Mouse (Mus musculus) spleen, postnatal 10 days (tissue): ENCODE measurements at regions not wholly inside any gene's neighbourhood (a gene's known extent, or its start where the extent isn't known, plus 50 kb on each side); places are given as distances from the start of the nearest gene placed in this dataset.

ENCODE experiments used
- DNase-seq, 2 experiments: peaks; one replicate each; pipeline ENCODE4 v3.0.0; 2021 to 2022; ENCODE audit warnings: low spot score in 2 of 2

DNA sequence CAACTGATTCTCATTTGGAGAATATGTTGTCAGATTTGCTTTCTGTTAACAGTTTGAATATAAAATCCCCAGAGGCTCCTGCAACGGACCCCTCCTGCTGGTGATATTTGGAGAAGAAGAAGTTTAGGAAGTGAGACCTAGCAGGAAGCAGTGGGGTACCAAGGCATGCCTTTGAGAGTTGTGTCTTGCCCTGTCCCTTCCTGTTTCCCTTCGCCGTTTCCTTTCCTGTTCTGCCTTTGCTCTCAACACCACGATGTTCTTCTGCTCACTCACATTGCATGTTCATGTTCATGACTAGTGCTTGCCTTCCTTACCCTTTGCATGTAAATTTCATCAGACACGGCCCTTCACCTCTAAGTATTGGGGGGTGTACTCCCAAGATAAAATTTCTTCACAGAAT lies 254.0 kb downstream of the Tle4 start:
- DNase-seq: no peak

DNA sequence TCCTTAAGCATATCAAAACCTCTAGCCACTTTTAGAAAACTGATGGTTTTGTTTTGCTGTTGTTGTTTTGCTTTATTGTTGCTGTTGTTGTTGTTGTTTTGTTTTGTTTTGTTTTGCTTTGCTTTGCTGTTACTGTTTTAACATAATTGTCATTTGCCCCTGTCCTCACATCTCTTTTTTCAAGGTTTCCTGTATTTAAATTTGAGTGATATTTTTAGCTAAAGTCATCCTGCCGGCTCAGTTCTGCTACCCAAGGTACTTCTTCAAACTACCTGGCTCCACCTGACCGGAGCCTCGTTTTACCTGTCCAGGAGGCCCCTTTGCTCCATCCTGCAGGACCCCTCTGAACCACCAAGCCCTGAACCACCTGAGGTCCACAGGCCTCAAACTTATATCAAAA lies 253.4 kb downstream of the Tle4 start:
- DNase-seq: no peak

DNA sequence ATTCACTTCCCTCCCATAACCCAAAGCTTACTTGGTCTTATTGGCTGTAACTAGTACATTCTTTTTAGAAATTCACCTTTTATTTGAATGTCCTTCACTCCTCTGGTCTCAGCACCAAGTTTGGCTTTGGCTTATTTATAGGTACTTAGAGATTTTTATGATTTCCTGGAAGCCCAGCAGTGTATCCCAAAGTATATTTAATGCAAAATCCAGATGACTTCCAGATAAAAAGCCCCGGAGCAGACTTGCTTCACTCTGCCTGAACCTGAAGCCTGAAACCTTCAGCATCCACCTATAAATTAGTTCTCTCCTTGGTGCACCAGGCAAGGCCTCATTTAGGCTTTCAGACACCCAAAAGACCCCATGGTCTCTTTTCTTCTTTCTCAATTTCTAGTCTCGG lies 250.8 kb downstream of the Tle4 start:
- no peak for DNase-seq

DNA sequence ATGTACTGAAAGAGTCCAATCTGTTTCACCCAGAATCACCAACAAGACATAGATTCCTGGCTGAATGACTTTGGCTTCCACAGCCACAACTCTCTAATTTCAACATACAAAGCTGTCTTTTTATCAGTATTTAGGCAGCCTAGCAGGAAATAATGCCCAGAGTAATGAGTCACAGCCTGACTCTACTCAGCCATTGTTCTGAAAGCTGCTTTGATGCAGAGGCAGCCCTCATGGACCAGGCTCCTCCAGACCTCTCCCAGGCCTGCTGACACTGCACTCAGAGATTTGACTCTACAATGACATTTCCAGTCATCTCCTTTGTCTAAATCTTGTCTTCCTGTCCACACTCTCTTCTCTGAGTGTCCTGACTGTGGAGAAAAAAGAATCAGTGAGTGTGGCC lies 250.4 kb downstream of the Tle4 start:
- DNase-seq: no peak

DNA sequence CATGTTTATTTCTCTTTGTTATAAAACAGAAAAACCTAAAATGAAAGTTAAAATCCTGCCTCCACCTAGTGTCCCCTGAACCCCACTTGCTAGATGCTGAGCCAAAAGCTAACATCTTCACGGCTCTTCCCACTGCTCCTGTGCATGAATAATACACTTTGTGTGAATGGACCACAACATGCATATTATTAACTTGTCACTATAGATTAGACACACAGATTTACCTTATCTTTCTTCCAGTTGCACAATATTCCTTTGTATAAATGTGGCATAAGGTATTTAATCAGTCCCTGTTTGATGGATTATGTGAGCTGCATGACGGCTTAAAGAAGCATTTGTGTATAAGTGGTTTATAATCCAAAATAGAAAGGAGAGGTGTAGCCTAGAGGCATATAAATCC lies 248.1 kb downstream of the Tle4 start:
- no peak for DNase-seq

DNA sequence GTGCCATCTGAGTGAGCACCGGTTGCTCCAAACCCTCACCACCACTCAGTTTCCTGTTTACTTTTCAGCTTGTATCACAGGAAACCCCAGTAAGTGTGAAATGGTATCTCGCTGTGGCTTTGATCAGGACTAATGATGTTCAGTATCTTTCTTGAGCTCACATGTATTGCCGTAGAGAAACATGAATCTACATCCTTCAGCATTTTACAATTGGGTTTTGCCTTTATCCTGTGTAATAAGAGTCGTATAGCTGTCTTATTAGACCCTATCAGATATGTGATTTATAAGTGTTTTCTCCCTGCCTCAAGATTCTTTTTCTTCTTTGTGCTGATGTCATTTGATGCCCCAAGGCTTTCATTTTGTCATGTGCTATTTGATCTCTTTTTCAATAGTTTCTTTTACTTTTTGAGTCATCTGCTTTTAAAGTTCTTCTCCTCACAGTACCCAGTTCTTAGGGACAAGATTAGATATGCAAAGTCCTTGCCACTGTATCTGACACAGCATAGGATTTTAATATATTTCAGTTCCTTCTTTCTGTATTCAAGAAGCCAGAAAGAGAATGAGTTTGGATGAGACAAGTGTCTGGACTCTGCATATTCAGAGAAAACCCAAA lies 246.0 kb downstream of the Tle4 start:
- DNase-seq: no peak

DNA sequence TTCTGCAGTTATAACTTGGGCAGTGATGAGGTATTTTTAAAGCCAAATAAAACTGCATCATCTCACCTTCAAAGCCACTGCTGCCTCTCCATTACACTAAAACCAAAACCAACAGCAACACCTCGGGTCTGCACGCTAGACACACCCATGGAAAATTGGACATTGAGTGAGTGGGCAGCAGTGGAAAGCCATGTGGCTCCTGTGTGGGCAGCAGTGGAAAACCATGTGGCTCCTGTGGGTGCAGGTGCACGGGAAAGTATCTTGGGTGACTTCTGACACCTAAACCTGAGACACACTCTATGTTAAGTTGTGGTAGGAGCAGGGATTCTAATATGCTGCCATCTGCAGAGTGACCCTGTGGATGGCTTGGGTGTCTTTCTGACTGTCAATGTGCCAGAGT lies 245.3 kb downstream of the Tle4 start:
- DNase-seq: no peak

DNA sequence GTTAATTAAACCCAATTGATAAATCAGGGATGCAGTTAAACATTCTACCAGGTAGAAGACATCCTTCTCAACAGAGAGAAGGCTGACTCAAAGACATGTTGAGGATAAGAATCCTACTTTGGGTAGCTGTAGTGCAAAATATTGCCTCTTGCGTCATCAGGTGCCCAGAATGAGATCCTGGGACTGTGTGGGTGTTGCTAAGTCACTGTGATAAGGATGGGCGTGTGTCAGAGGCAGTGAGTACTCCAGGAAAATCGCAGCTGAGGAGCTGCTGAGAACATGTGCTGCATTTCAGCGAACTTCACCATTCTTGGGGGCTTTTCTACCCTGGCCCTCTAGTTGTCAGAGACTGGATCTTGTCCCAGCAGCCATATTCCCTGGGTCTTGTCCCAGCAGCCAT lies 244.7 kb downstream of the Tle4 start:
- no peak for DNase-seq

DNA sequence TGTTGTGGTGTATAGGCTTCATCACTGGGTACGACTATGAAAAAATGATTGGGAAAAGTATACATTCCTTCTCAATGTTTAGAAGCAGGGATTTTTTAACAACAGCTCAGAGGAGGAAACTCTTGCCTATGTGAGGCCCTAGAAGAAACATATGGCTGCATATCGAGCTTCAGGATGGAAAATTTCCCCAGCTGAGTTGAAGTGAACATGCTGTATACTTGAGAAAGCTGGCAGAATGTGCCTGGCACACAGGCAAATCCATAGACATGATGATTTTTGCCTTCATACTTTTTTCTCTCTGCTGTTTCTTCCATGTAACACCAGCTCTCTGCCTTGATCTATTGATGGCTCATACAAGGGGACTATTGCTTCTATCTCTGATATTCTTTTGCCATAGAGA lies 242.7 kb downstream of the Tle4 start:
- DNase-seq: no peak

DNA sequence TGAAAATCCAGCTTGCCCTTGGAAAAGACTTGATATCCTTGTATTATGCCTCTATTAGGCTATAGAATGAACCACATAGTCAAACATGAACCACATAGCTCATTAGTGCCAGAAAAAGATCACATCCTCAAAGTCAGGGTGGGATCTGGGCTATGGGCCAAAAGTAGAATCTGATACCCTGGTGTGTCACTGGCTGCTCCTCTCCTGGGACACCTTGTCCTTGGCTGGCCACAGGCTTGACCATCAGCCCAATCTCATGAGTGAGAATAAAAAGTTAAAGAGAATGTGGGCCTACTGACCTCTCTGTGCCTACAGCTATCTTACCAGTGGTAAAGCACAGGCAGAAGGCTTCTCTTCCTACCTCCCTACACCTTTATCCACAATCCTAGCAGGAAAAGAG lies 241.9 kb downstream of the Tle4 start:
- DNase-seq: no peak

DNA sequence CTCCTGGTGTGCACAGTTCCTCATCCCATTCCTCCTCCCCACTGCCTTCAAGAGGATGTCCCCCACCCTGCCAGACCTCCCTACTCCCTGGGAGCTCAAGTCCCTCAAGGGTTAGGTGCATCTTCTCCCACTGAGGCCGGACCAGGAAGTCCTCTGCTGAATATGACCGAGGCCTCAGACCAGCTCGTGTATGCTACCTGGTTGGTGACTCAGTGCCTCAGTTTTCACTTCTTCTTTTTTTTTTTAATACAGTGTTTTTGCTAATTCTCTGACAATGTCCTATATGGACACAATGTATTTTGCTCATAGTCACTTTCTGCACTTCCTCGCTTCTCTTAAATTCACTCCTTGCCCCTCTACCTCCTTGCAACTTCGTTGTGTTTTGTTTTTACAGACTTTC lies 237.2 kb downstream of the Tle4 start:
- DNase-seq: no peak

DNA sequence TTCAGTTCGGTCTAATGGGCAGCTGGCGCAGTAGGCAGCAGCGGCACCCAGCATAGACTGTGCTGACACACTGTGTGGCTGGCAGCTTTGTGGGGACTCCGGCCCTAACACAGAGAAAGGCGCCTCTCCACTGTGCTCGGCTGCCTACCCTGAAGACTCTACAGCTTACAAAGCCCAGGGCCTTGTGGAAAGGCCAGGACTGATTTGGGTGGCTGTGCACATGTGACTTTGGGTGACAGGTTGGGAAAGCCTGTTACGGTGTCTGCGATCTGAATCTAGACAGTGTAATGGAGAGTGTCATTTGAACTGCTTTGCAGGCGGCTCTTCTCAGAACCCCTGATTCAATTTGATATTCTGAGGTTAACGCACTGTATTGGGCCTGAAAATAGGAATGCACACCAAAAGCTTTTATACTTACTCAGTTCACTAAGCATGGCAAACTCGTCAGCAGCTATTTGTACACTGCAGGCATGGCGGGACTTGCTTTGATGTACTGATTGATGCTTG lies 228.7 kb downstream of the Tle4 start:
- no peak for DNase-seq

DNA sequence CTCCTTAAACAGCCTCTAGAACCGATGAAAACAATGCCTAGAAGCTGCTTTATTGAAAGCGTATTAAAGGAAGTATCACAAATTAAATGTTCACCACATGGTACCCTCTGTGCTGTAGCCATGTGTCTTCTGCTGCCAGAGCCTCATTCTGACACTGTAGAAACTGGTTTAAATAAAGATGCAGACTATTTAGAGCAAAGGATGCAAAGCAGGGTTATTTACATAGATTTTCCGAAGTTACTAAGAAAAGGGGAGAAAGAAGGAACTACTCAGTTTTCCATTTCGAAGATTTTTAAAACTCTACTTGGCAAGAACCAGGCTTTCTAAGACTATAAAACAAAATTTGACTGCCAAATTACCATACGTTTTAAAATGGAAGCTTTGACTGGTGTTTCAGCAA lies 226.5 kb downstream of the Tle4 start:
- no peak for DNase-seq

DNA sequence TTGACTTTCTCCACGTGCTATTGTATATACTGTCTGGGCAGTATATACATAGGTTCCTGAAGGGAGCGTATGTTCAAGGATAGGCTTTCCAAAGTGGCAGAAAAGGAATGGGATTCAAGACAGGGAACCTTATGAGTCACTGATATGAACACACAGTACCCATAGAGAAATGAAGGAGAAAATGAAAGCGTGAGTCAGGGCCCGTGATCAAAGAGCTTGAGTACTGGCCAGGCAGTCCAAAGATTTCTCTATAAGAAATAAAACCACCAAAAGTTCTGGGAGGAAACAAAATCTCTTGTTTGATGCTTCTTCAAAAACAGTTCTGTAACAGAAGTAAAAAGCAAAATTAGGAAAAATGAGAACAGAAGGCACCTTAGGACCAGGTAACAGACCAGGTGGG lies 223.9 kb downstream of the Tle4 start:
- no peak for DNase-seq

DNA sequence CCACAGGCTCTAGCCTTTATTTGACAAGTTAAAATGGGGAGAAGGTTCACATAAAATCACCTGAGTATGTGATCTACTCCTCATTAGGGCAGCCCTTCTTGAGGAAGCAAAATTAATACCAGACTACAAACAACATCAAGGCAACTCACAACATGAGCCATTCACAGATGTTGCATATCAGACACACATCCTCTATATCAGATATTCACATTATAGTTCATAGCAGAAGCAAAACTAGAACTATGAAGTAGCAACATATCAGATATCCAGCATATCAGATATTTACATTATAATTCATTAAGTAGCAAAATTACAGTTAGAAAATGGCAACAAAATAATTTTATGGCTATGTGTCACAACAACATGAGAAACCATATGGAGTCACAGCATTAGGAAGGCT lies 217.0 kb downstream of the Tle4 start:
- no peak for DNase-seq

DNA sequence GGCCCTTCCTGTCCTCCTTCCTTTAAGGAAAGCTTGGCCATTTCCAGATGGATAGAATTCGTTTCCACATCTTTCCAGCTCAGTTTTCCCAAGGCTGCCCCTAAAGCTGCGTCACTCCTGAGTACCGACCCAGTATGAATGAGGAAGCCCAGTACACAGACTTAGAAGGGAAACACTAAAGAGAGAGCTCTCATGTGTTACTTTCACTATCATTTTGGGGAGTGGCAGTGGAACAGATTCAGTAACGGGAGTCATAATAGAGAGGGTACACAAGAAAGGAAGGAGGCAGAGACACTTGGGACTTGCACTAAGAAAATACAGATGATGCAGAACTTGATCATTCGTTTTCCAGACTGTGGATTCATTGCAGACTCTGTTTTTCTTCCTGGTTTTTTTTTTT lies 210.1 kb downstream of the Tle4 start:
- no peak for DNase-seq

DNA sequence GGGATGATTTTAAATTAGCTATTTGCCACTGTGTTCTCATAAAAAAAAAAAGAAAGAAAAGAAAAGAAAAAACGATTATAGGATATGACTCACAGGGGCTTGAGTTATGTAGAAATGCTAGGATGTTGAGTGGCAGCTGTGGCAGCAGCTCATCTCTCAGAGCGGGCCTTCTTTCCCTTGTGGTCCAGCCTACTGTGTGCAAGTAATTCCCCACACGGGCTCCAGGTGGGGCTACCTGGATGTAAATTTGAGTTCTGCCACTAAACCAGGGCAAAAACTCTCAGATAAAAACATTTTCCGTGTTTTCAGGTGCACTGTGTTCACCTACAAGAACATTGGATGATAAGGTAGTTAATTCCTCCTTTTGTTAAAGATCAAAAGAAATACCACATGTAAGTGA lies 209.3 kb downstream of the Tle4 start:
- peak in 1 of 2 experiments; percentile 40 for DNase-seq

DNA sequence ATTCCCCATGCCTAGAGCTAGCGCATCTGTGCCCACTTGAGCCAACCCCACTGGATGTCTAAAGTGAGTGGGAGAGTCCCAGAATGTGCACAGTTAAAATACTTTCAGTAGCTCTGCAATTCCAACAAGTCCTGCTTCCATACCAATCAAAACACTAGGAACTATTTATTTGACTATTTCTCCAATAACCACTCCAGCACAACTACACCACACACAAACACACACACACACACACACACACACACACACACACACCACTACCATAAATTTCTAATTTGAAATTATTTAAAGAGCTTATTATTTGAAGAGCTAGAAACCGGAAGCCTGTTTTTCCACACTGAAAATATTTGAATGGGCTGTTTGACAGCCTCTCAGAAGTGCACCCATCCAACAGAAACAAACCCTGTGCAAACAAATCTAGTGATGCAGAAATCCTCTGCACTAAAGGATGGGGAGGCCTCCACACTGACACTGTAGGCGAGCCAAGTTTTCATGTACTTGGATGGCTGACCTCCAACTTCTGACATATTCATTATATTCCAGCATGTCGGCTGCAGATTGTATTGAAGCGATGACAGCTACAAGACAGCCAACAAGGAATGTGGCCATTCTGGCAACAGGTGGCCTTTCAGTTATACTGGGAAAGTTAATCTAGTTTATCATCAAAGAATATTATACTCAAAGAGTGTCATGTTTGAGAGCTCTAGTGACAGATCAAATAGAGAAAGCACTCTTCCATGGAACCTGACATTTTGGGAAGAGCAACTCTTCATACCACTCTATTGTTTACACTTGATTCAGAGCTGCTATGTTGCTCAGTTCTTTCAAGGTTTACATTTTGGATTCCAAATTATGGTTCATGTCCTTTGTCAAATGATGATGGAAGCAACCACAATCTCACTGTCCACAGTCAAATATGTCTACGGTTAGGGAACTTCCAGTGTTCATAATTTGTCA lies 207.7 kb downstream of the Tle4 start:
- DNase-seq: no peak

DNA sequence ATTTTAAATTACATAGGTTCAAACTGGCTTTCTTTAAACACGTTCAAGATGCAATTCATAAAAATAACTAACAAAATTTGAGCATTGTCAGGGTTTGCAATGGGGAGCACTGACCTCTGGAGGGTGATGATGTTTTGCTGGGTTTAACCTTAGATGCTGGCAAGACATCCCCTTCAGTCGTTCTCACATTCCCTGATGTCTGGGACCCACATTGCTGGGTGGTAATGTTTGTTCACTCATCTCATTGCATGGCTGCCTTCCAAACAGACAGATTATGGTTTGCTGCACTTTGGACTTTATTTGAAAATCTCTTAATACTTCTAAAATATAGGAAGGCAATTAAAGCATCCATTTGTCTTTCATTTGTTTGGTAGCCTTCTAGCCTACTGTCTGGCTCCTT lies 206.9 kb downstream of the Tle4 start:
- DNase-seq: no peak
